Mouse (Mus musculus): ENCODE measurements at regions not wholly inside any gene's neighbourhood (a gene's known extent, or its start where the extent isn't known, plus 50 kb on each side); places are given as distances from the start of the nearest gene placed in this dataset.

DNA sequence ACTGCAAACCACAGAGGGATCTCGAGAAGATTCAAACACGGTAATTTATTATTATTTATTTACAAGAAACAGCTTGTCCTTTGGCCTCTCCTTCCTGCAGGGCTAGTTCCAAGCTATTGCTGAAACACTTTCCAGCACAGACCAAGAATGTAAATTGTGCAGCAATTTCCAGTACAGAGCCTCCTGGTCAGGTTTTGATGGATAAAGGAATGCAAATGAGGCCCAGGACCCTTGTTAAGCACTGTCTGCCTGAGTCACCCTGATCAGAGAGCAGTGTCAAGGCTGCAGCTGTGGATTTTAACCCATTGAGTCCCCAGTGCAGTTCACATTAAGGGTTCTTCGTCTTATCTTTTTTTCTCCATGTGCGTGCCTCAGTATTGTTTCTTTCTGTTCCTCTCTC is 142.3 kb upstream of the Zkscan2 start:
- no peak for DNase-seq (ENCODE audit: low read depth, low spot score)

DNA sequence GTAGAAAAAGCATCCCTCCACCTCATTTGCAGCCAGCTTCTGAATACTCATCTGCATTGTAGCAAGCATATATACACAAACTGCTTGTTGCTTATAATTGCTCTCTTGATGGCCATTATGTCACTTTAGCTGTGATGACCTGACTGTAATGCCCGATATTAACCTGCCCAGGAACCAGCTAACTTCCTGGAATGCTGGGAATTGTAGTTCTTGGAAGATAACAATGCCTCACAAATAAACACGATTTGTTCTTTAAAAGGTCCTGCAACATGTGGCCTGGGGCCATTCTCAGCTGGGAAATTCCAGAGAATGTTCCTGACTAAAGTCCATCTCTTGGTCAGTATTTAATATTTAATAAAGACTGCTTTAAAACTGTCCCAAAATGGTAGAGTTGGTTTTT is 143.2 kb upstream of the Zkscan2 start:
- no peak for DNase-seq (ENCODE audit: low read depth, low spot score)

DNA sequence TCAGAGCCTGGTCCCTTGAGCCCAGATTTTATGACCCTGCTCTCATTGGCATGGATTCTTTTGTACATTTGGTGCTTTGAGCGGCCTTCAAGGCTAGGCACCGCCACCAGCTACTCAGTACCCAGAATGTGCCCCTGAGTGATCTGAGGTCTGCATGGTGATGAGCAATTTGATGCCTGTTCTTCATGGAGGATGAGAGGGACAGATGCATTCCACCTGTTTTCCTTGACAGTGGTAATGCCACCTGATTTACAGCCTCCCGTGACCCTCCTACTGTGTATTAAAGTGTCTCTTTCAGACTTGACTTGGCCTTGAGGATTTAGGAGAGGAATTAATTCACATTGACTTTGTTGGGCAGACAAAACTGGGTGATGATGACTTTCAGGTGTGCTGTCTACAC is 145.3 kb upstream of the Zkscan2 start:
- DNase-seq (ENCODE audit: low read depth, low spot score) = no peak

DNA sequence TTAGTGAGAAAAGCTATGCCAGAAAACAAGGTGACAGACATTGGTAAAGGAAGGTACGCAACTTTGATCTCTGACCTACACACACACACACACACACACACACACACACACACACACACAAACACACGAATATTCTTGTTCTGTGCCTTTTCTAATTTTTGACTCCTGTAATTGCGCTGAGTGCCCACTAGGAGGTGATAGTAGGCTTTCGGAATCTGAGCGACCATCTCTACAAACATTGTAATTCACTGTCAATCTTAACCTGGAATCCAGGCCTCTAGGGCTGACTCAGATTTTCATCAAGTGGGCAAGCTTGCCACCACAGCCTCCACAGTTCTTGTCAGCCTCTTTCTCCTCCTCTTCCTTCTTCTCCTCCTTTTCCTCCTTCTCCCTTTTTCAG is 165.2 kb upstream of the Zkscan2 start:
- no peak for DNase-seq (ENCODE audit: low read depth, low spot score)

DNA sequence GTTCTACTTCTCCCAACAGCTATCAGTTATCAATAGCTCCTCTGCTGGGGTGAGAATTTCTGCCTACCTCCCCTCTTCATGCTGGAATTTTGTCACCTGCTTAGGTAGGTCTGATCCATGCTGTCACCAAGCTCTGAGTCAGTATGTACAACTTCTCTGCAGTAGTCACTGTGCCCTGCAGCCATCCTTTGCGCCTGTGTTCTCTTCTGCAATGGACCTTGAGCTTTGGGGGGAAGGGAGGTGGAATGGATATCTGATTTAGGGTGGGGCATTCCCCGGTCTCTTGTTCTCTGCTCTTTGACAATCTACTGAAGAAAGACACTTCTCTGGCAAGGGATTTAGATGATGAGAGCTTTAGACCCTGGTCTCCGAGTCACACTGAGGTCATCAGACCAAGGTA is 184.5 kb upstream of the Zkscan2 start:
- no peak for DNase-seq (ENCODE audit: low read depth, low spot score)

DNA sequence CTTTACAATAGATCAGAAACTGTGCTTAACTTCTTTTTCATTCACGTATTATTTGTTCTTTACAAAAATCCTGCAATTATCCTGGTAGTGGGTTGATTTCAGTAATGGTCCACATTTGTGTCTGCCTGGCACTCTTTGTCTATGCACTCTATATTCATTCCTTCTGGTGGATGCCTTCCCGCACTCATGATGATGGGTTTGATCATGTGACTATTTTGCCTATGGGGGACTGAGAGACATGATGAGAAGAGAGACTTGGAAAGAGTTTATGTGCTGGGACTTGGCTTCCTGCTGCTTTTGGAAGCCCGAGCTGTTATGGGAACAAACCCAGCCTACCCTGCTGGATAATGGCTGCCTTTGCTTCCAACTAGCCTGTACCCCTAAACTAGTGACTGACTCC is 186.3 kb upstream of the Zkscan2 start:
- no peak for DNase-seq (ENCODE audit: low read depth, low spot score)

DNA sequence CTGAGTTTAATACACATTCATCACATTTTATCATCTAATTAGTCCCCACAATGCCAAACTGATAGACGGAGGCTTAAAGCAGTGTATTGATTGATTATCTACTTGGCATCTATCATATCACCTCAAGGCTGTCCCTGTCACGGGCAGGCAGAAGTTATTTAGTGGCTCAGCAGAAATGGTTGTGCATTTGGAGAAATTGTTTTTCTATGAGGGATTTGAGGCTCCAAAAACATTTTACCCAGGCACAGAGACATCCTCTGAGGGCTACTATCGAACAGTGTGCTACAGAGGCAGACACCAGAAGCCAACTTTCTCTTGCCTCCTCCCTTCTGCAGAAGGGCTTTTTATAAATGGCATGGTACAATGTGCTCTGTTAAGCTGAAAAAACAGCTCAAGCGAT is 230.8 kb upstream of the Zkscan2 start:
- DNase-seq (ENCODE audit: low read depth, low spot score) = no peak

DNA sequence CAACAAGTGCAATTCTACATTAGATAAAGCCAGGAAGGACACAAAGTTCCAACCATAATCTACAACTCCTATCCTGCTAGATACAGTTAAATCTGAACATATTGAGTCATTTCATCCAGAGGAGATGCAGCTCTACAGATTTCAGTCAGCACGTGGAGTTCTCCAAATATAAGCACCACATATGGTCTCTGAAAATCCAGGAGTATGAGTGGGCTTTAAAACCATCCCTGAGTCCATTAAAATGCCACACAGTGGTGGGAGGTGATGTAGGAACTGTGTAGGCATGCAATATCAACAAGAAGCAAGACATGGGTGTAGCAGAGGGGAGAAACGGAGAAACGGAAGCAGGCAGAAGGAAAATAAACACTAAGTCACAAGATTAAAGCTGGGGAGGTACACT is 232.8 kb upstream of the Zkscan2 start:
- DNase-seq (ENCODE audit: low read depth, low spot score) = peak; percentile 79

DNA sequence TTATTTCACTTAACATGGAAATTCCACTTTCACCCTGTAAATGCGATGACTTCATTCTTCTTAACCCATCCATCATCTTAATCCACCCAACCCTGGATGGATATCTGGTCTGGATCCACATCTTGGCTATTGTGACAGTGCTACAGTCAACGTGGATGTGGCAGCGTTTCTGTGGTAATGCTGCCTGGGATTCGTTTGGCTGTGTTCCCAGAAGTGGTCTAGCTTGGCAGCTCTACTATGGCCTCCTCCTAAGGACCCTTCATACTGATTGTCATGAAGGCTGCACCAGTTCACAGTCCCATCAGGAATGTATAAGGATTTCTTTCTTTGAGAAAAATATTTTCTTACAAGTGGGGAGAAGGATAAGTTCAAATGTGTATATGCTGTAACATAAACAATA is 234.7 kb upstream of the Hs3st4 start:
- no peak for DNase-seq (ENCODE audit: low read depth, low spot score)

DNA sequence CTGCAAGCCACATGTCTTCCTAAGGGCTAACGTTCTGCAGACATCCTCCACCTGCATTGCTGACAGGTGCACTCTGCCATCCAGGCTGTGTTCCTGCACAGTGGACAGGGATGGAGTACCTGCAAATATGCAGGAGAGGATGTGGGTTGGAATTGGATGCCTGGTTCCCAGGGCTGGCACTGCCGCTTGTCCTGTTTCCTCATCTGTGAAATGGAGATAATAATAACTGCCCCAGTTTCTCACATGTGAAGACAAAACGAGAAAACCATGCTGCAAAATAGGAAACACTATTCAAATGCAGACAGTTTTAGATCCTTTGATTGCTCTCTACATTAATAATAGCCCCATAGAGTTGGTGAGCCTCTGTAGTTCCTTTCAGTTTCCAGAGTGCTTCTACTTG is 229.4 kb upstream of the Hs3st4 start:
- DNase-seq (ENCODE audit: low read depth, low spot score) = peak; percentile 63

DNA sequence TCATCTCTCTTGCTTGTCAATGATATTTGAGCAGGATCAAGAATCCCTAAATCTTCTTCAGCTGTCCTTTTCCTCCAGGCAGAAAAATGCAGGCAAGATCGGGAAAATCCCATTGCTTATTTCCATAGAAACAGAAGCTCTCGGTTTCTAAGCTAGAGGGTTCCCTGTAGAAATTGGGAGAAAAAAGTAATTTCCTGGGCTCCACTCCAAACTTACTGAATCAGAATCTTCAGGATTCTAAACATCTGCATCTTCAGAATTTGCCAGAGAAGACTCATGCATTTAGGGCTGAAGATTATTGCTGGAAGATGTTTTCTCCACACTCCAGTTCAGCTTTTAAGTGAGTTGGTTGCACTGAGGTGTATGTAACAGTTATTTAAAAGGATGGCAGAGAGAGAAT is 187.6 kb upstream of the Hs3st4 start:
- DNase-seq (ENCODE audit: low read depth, low spot score) = peak; percentile 64

DNA sequence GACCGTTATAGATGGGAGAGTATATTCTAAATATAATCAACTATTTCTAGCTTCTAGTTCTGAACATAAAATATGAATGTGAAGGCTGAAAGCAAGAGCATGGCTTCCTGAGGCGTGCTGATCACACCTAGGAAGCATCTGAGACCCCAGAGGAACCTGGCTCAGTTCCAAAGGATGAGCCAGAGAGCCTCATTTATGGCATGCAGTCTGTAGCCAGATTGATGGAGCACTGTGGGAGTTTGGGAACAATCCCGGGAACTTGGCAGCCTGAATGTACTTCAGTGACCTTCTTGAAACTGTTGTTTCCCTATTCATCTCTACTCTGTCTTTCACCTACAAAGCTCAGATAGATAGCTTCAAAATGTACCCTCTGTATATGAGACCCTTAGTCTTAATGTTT is 186.6 kb upstream of the Hs3st4 start:
- DNase-seq (ENCODE audit: low read depth, low spot score) = no peak

DNA sequence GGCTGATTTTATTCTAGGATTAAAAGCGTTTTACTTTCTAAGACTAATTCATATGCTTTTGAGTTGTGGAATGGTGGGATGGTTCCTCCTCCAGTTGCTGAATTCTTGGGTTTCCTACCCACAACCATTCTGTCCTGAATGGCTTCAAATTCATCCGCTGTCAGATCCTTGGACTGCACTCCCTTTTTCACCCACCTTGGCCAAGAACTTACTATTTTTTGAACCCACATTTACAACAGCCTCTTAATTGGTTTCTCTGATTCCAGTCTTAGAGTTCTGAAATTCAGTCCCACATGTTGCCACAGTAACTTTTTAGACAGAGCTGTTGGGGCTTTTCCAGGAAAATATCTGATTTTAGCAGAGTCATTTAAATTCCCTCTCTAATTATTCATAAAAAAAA is 177.0 kb upstream of the Hs3st4 start:
- peak; percentile 78 for DNase-seq (ENCODE audit: low read depth, low spot score)

DNA sequence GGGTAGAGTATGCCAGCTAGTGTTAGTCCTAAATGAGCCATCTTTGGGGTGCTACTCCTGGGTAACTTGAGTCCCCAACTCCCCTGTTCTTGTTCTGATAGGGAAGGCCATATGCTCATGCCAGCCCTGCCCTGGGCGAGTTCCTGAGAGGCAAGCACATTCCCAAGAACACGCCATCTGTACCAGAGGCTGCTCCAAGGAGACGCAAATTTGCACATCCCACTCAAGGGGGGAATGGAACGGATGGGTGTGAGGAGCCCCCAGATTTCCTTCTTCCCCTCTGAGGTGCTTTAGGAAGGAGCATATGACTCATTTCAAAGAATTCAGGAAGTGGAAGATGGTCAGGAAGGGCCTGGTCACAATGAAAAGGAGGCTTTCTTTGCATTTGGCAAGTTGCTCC is 158.7 kb upstream of the Hs3st4 start:
- peak; percentile 51 for DNase-seq (ENCODE audit: low read depth, low spot score)

DNA sequence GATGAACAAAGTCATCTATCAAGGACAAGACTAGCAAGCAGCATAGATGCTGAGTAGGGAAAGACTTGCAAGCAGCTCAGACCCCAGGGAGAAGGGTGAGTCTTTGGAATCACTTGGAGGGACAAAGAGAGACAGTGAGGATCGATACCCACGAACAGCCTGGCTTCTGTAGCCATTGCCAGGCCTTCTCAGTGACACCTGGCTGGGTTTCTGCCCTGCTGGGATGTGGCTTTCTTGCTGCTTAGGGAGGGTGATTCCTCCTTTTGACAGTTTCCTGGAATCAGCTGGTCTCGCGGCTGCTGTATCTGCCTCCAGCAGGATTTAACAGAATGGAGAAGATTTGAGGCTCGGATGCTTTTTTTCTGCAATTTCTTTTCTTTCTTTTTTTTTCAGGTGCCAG is 156.3 kb upstream of the Hs3st4 start:
- DNase-seq (ENCODE audit: low read depth, low spot score) = no peak

DNA sequence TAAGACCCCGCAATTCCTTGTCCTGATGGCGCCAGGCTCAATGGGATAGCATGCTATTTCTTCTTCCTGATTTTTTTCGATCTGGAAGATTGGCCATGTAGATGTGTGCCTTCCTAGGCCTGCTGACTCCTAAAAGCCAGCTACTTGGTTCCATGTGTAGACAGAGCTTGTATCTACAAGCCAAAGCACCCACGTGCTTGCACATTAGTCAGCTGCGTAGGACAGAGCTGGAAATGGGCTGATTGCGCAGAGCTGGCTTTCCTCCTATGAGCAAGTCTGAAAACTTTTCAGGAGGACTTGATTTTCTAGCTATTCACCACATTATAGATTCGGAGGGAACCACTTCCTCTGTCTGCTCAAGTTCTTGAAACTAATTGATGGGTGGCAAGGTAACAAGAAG is 140.1 kb upstream of the Hs3st4 start:
- DNase-seq (ENCODE audit: low read depth, low spot score) = no peak

DNA sequence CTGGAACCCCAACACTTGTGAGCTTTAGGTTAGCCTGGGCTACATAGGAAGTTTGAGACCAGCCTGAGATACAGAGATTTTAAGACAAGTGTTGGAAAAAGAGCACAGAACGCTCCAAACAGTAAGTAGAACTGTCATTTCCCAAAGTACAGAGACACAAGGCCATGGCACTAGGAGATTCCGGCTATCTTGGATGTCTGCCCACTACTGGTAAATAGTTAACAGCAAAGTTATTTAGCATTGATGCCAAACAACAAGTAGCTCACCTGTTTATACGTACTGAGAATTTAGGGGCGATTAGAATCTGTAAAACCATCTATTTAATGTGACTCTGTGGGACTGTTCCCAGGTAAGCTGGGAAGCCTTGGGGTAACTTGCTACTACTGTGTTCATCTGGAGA is 135.6 kb upstream of the Hs3st4 start:
- DNase-seq (ENCODE audit: low read depth, low spot score) = no peak

DNA sequence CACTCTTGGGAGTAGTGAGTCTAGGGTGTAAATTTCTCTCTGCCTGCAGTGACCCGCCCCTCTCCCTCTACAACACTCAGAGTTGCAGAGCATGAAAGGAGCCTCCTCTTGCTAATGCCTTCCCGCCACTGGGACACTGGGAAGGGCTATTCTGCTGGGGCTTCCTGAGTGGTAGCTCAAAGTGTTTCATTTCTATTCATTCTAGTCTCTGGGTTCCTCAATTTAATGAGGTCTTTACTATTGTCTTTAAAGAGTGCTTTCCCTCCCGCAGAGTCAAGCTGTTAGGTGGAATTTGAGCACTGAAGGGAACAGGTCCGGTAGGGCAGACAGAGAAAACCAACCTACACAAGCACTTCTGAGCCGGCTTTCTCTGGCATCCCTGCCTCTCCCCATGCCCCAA is 134.0 kb upstream of the Hs3st4 start:
- DNase-seq (ENCODE audit: low read depth, low spot score) = no peak

DNA sequence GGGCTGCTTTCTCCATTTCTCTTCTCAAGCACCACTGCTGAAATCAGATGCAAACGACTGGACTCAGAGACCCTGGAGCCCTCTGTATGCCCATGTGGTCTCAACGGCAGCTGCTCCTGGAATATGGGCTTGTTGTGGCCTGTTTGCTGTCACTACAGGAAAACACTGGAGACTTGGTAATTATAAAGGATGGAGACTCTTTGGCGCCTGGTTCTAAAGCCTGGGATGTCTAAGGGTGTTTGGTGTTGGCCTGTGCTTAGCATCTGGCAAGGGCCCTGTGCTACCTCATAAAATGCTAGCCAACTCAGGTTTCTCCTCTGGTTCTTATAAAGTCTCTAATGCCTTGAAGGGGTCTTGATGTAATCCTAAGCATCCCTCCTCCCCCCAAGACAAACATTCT is 133.4 kb upstream of the Hs3st4 start:
- no peak for DNase-seq (ENCODE audit: low read depth, low spot score)

DNA sequence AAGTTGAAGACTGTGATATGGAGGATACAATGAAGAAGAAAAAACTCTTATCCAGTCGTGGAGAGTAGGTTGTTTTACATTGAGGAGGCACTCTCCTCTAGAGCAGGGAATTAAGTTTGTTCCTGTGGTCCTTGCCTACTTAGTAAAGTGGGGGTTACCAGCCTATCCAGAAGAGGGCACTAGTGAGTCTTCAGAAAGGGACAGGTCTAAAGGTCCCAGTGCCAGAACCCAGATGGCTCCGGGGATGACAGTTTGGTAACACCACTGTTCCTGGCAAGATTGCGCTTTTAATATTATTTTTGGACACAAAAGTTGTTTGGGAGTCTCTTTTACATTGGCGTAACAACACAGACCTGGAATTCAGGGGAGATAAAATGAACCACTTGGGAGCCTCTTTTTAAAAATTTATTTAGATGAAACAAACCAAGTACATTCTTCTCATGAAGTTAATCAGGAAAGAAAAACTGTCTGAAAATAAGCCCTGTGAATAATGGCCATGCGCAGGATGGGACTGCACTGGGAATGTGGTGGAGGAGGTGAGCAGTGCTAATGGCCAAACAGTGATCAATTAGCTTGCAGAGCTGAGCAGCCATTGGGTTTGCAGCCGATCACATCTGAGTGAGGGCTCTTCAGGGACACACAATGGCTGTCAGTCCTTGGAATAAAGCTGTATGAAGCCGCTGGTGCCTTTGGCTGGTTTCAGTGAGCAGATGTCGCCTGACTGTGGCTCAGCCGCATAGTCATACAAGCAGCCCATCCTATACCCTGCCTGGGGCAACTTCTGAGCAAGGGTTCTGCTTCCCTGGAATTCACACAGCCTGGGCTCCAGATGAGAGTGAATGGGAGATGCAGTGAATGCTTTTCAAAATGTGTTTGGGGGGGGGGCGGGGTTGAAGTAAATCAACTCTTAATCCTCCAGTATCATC is 132.1 kb upstream of the Hs3st4 start:
- DNase-seq (ENCODE audit: low read depth, low spot score) = no peak

DNA sequence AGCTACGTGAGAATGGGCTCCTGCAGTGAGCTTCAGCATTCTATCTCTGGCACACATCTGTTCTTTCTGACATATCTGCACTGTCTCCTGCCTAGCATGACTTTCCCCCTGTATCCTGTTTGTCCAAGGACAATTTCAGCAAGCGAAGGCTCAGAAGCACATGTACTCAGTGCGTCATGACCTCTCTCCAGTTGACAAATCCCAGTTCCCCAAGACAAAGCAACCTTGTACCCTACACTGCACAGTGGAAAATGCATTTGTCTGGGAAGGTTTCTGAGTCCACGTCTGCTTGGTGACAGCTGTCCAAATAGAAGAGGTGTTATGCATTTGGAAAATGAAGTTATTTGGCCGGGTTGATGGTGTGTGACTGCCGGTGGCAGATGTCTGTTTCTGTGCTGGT is 125.1 kb upstream of the Hs3st4 start:
- DNase-seq (ENCODE audit: low read depth, low spot score) = no peak

DNA sequence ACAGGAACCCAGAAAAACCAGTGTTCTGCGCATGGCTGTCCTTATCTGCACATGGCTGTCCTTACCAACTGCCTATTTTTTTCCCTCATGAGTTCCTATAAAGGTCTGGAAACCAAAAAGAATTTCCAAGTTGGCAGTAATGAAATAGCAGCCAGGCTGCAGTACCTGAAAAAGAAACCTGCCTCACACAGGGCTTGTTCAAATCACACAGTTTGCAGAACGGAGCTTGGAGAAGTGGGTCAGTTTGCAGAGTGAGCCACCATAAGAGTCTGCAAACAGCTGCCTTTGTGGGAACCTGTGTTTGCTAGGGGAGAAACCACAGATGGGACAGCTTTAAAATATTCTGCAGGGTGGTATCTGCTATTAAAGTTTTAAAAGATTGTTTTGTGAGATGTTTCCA is 121.0 kb upstream of the Hs3st4 start:
- peak; percentile 50 for DNase-seq (ENCODE audit: low read depth, low spot score)

DNA sequence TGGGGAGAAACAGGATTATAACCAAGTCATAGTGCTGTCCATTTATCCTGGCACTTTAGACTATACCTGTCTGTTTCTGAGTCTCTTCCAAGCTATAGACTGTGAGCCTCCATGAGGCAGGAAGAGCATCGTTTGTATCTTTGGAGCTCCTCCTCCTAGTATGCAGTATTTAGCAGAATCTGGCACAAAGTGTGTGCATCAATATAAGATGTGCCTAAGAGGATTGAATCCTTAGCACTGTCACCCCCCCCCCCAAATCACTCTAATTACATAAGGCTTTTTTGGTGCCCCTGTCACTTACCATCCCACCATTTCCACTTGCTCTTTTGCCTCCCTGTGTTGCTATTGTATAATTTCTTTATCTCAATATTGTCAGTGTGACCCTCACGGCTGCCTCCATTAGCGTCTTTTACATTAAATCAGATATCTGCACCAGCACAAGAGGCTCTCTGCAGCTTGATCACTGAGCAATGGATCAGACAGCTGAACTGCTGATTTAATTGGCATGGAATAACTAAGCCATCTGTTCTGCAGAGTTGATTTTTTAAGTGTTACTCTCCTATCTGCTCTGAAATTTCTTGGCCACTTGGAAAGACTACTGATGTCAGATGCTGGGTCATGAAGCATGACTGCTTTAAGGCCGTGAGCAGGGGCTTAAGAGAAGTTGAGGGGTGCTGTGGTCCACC is 85.8 kb upstream of the Hs3st4 start:
- peak; percentile 10 for DNase-seq (ENCODE audit: low read depth, low spot score)
